Mouse (Mus musculus) myocyte (in vitro differentiated cells): ENCODE data around the gene Numa1. TPM values are rescaled to one million over a fixed set of nuclear protein-coding genes. Genes with fewer than 3 reads are reported as not detected.

Source experiments
- H3K27me3 ChIP-seq: one replicate; pipeline ENCODE4 v1.6.1; 2011; ENCODE audit not compliant: control insufficient read depth, insufficient read depth, insufficient read length
- H3K36me3 ChIP-seq: one replicate; pipeline ENCODE4 v1.6.1; 2011; ENCODE audit not compliant: control insufficient read depth, insufficient read depth
- H3K4me2 ChIP-seq: one replicate; pipeline ENCODE4 v1.6.1; 2011; ENCODE audit warnings: low read depth, control low read depth
- H3K4me3 ChIP-seq: one replicate; pipeline ENCODE4 v1.5.1; 2011; ENCODE audit warnings: mild to moderate bottlenecking, control low read depth, moderate library complexity
- H3K79me2 ChIP-seq: one replicate; pipeline ENCODE4 v1.6.1; 2011; ENCODE audit not compliant: control insufficient read depth, insufficient read depth
- H3ac ChIP-seq: one replicate; pipeline ENCODE4 v1.6.1; 2011; ENCODE audit not compliant: control insufficient read depth, insufficient read length
- CEBPB ChIP-seq: IDR thresholded peaks from 2 replicates; pipeline ENCODE4 v1.6.1; 2011; ENCODE audit warnings: mild to moderate bottlenecking, moderate library complexity; ENCODE audit not compliant: poor library complexity, insufficient read depth, severe bottlenecking
- E2F4 ChIP-seq: IDR thresholded peaks from one replicate; pipeline ENCODE4 v1.6.1; 2011; ENCODE audit warnings: mild to moderate bottlenecking, control low read depth, moderate library complexity; ENCODE audit not compliant: insufficient read depth
- MAX ChIP-seq: IDR thresholded peaks from one replicate; pipeline ENCODE4 v1.6.1; 2011; ENCODE audit warnings: low read depth, mild to moderate bottlenecking, control low read depth
- MYOD1 ChIP-seq, 3 experiments: IDR thresholded peaks; one replicate each; pipeline ENCODE4 v1.6.1; 2011; ENCODE audit warnings: control low read depth in 2 of 3, low read depth in 2 of 3, mild to moderate bottlenecking in 2 of 3, moderate library complexity in 1 of 3; ENCODE audit not compliant: insufficient read length in 2 of 3, control insufficient read depth in 1 of 3
- MYOG ChIP-seq, 3 experiments: IDR thresholded peaks; one replicate each; pipeline ENCODE4 v1.6.1; 2011; ENCODE audit warnings: control low read depth in 2 of 3, low read depth in 2 of 3, mild to moderate bottlenecking in 2 of 3; ENCODE audit not compliant: insufficient read length in 2 of 3, control insufficient read depth in 1 of 3, insufficient read depth in 1 of 3
- POLR2A ChIP-seq: IDR thresholded peaks from one replicate; pipeline ENCODE4 v1.6.1; 2011; ENCODE audit warnings: low read depth, mild to moderate bottlenecking, control low read depth, moderate library complexity; ENCODE audit not compliant: insufficient read length
- POLR2AphosphoS2 ChIP-seq: IDR thresholded peaks from one replicate; pipeline ENCODE4 v1.6.1; 2011; ENCODE audit warnings: low read depth, control low read depth; ENCODE audit not compliant: insufficient read length
- REST ChIP-seq: IDR thresholded peaks from one replicate; pipeline ENCODE4 v1.6.1; 2011; ENCODE audit warnings: mild to moderate bottlenecking, control low read depth, moderate library complexity; ENCODE audit not compliant: insufficient read depth, insufficient read length
- SRF ChIP-seq: IDR thresholded peaks from one replicate; pipeline ENCODE4 v1.6.1; 2011; ENCODE audit warnings: low read depth; ENCODE audit not compliant: control insufficient read depth, insufficient read length
- TCF12 ChIP-seq: IDR thresholded peaks from one replicate; pipeline ENCODE4 v1.6.1; 2011; ENCODE audit warnings: mild to moderate bottlenecking, control low read depth; ENCODE audit not compliant: poor library complexity, insufficient read depth, severe bottlenecking
- TCF3 ChIP-seq: IDR thresholded peaks from one replicate; pipeline ENCODE4 v1.6.1; 2011; ENCODE audit warnings: low read depth, control low read depth; ENCODE audit not compliant: insufficient read length
- USF1 ChIP-seq: IDR thresholded peaks from one replicate; pipeline ENCODE4 v1.6.1; 2011; ENCODE audit warnings: low read depth, mild to moderate bottlenecking, control low read depth, moderate library complexity
- polyA plus RNA-seq: library from polyadenylated mRNA; unstranded; fragments of >200 nt; fragmentation: generic; extraction: Trizol; gene quantifications from one replicate; pipeline ENCODE4 v1.2.1, GENCODE M21; 2012; ENCODE audit warnings: missing spikeins

The Numa1 gene
- polyA plus RNA-seq, 1 experiment, result 60.3 TPM

- H3ac ChIP-seq, result no peak overlapping the region
- H3K79me2 ChIP-seq, result peaks cover 43% of the 10 kb centered on the region
- H3K27me3 ChIP-seq, result no peaks in the 10 kb centered on the region
- H3K36me3 ChIP-seq, result no peaks in the 10 kb centered on the region
- no peak overlapping the region for H3K4me3 ChIP-seq
- TF ChIP-seq MYOD1 (IDR thresholded peaks at IDR 0.05; ENCODE audit: control insufficient read depth in 1 of 3, insufficient read length in 2 of 3, low read depth in 2 of 3) (no peak), CEBPB (no peak), E2F4 (no peak), USF1 (no peak), TCF3 (no peak), REST (no peak), SRF (no peak), MAX (no peak), POLR2AphosphoS2 (no peak), POLR2A (no peak), MYOG (IDR thresholded peaks at IDR 0.05; ENCODE audit: control insufficient read depth in 1 of 3, insufficient read depth in 1 of 3, insufficient read length in 2 of 3, low read depth in 2 of 3) (no peak), TCF12 (no peak)
- no peak overlapping the region for H3K4me2 ChIP-seq
Measured at GRCm38 (mm10) chr7:101955276-101955675, 21.4 kb downstream of the Numa1 start.

- Histone ChIP-seq H3K79me2 (peaks cover 42% of the 10 kb centered on the region), H3K4me3 (no peak overlapping the region), H3K27me3 (no peaks in the 10 kb centered on the region), H3ac (no peak overlapping the region), H3K4me2 (no peak overlapping the region), H3K36me3 (no peaks in the 10 kb centered on the region)
- TF ChIP-seq REST (no peak), POLR2AphosphoS2 (no peak), MYOD1 (IDR thresholded peaks at IDR 0.05; ENCODE audit: control insufficient read depth in 1 of 3, insufficient read length in 2 of 3, low read depth in 2 of 3) (no peak), TCF3 (no peak), E2F4 (no peak), USF1 (no peak), TCF12 (no peak)
Measured at GRCm38 (mm10) chr7:101955862-101956261, 22.0 kb downstream of the Numa1 start.

GRCm38 (mm10) chr7:101956481-101956880, 22.6 kb downstream of the Numa1 start:
- Histone ChIP-seq H3K36me3 (no peaks in the 10 kb centered on the region), H3K4me3 (no peak overlapping the region)
- TF ChIP-seq SRF (no peak), MYOG (IDR thresholded peaks at IDR 0.05; ENCODE audit: control insufficient read depth in 1 of 3, insufficient read depth in 1 of 3, insufficient read length in 2 of 3, low read depth in 2 of 3) (no peak), TCF3 (no peak), POLR2AphosphoS2 (no peak), MYOD1 (IDR thresholded peaks at IDR 0.05; ENCODE audit: control insufficient read depth in 1 of 3, insufficient read length in 2 of 3, low read depth in 2 of 3) (no peak), CEBPB (no peak)

GRCm38 (mm10) chr7:101956911-101957310, 23.0 kb downstream of the Numa1 start:
- TF ChIP-seq MYOG (IDR thresholded peaks at IDR 0.05; ENCODE audit: control insufficient read depth in 1 of 3, insufficient read depth in 1 of 3, insufficient read length in 2 of 3, low read depth in 2 of 3) (no peak), POLR2AphosphoS2 (no peak), REST (no peak), SRF (no peak)
- H3K4me2 ChIP-seq, result no peak overlapping the region
- H3K4me3 ChIP-seq, result no peak overlapping the region
- H3K79me2 ChIP-seq, result peaks cover 36% of the 10 kb centered on the region
- no peaks in the 10 kb centered on the region for H3K36me3 ChIP-seq
- no peak overlapping the region for H3ac ChIP-seq
- no peaks in the 10 kb centered on the region for H3K27me3 ChIP-seq

More at GRCm38 (mm10) chr7:101956481-101956880, 22.6 kb downstream of the Numa1 start:
- Histone ChIP-seq H3ac (no peak overlapping the region), H3K27me3 (no peaks in the 10 kb centered on the region), H3K79me2 (peaks cover 40% of the 10 kb centered on the region), H3K4me2 (no peak overlapping the region)

- no peak overlapping the region for H3ac ChIP-seq
- no peak for TF ChIP-seq SRF
- no peak for TF ChIP-seq MYOD1 (IDR thresholded peaks at IDR 0.05; ENCODE audit: control insufficient read depth in 1 of 3, insufficient read length in 2 of 3, low read depth in 2 of 3)
- no peak for TF ChIP-seq TCF12
- TF ChIP-seq MYOG (IDR thresholded peaks at IDR 0.05; ENCODE audit: control insufficient read depth in 1 of 3, insufficient read depth in 1 of 3, insufficient read length in 2 of 3, low read depth in 2 of 3), result no peak
- TF ChIP-seq POLR2A, result no peak
- no peak for TF ChIP-seq TCF3
- TF ChIP-seq POLR2AphosphoS2, result no peak
- TF ChIP-seq USF1, result no peak
- no peak for TF ChIP-seq REST
- no peak for TF ChIP-seq MAX
- TF ChIP-seq E2F4, result no peak
- no peak for TF ChIP-seq CEBPB
- H3K4me3 ChIP-seq, result no peak overlapping the region
- H3K36me3 ChIP-seq, result no peaks in the 10 kb centered on the region
- H3K79me2 ChIP-seq, result peaks cover 36% of the 10 kb centered on the region
- H3K27me3 ChIP-seq, result no peaks in the 10 kb centered on the region
- no peak overlapping the region for H3K4me2 ChIP-seq
Measured at GRCm38 (mm10) chr7:101962829-101963228, 28.9 kb downstream of the Numa1 start.
